Mouse (Mus musculus) ES-E14 (cell line): ENCODE results near the gene Zfp974.

Experiments used
- CHD2 ChIP-seq: IDR thresholded peaks from 2 replicates; pipeline ENCODE4 v1.6.1; 2014; ENCODE audit warnings: mild to moderate bottlenecking, low read depth, low read length, inconsistent platforms
- ZNF384 ChIP-seq: IDR thresholded peaks from 2 replicates; pipeline ENCODE4 v1.6.1; 2012; ENCODE audit warnings: low read depth, low read length, inconsistent platforms

- TF ChIP-seq CHD2 (no peak), ZNF384 (no peak)
Observed at GRCm38 (mm10) chr7:27900601-27901000, 28.7 kb downstream of the Zfp974 start.
